Mouse (Mus musculus): ENCODE measurements at regions not wholly inside any gene's neighbourhood (a gene's known extent, or its start where the extent isn't known, plus 50 kb on each side); places are given as distances from the start of the nearest gene placed in this dataset.

- Histone ChIP-seq H3K4me2 (replicated peaks; ENCODE audit: low read depth, low read length, severe bottlenecking) (no peak overlapping the region), H3K9me3 (ENCODE audit: control insufficient read depth, low read length) (no peaks in the 10 kb centered on the region), H3K9ac (ENCODE audit: low read depth, low read length, severe bottlenecking) (no peak overlapping the region), H3K4me3 (replicated peaks; ENCODE audit: low read length) (no peak overlapping the region), H3K36me3 (ENCODE audit: control insufficient read depth, insufficient read depth, low read length) (no peaks in the 10 kb centered on the region), H3K4me1 (ENCODE audit: control insufficient read depth, insufficient read depth, low read length) (no peaks in the 10 kb centered on the region), H3K27ac (replicated peaks; ENCODE audit: low read depth, low read length) (no peak overlapping the region), H3K27me3 (ENCODE audit: control insufficient read depth, insufficient read depth, low read length) (no peaks in the 10 kb centered on the region)
- ATAC-seq (ENCODE audit: low FRiP score, low read depth) (no peak), DNase-seq (ENCODE audit: low spot score) (no peak)
- 78% methylated on average over 5 of the region's 5 CpGs for WGBS
- TF ChIP-seq POLR2A (IDR thresholded peaks at IDR 0.05; ENCODE audit: borderline replicate concordance, extremely low read depth, insufficient read depth, insufficient read length) = no peak
Measured at GRCm38 (mm10) chr2:92770098-92770497, 144.8 kb upstream of the Syt13 start.

- Histone ChIP-seq H3K9ac (ENCODE audit: low read depth, low read length, severe bottlenecking) (no peak overlapping the region), H3K4me1 (ENCODE audit: control insufficient read depth, insufficient read depth, low read length) (no peaks in the 10 kb centered on the region), H3K4me3 (replicated peaks; ENCODE audit: low read length) (no peak overlapping the region), H3K4me2 (replicated peaks; ENCODE audit: low read depth, low read length, severe bottlenecking) (no peak overlapping the region), H3K36me3 (ENCODE audit: control insufficient read depth, insufficient read depth, low read length) (no peaks in the 10 kb centered on the region), H3K27me3 (ENCODE audit: control insufficient read depth, insufficient read depth, low read length) (no peaks in the 10 kb centered on the region), H3K27ac (replicated peaks; ENCODE audit: low read depth, low read length) (no peak overlapping the region), H3K9me3 (ENCODE audit: control insufficient read depth, low read length) (no peaks in the 10 kb centered on the region)
- no peak for TF ChIP-seq POLR2A (IDR thresholded peaks at IDR 0.05; ENCODE audit: borderline replicate concordance, extremely low read depth, insufficient read depth, insufficient read length)
- ATAC-seq (ENCODE audit: low FRiP score, low read depth) (no peak), DNase-seq (ENCODE audit: low spot score) (no peak)
- WGBS = 71% methylated on average over 7 of the region's 7 CpGs
Measured at GRCm38 (mm10) chr2:92772623-92773022, 142.3 kb upstream of the Syt13 start.

- Histone ChIP-seq H3K27me3 (ENCODE audit: control insufficient read depth, insufficient read depth, low read length) (no peaks in the 10 kb centered on the region), H3K4me1 (ENCODE audit: control insufficient read depth, insufficient read depth, low read length) (no peaks in the 10 kb centered on the region), H3K4me3 (replicated peaks; ENCODE audit: low read length) (no peak overlapping the region), H3K9ac (ENCODE audit: low read depth, low read length, severe bottlenecking) (no peak overlapping the region), H3K9me3 (ENCODE audit: control insufficient read depth, low read length) (no peaks in the 10 kb centered on the region), H3K27ac (replicated peaks; ENCODE audit: low read depth, low read length) (no peak overlapping the region), H3K4me2 (replicated peaks; ENCODE audit: low read depth, low read length, severe bottlenecking) (no peak overlapping the region), H3K36me3 (ENCODE audit: control insufficient read depth, insufficient read depth, low read length) (no peaks in the 10 kb centered on the region)
- TF ChIP-seq POLR2A (IDR thresholded peaks at IDR 0.05; ENCODE audit: borderline replicate concordance, extremely low read depth, insufficient read depth, insufficient read length) = no peak
- no peak for ATAC-seq (ENCODE audit: low FRiP score, low read depth)
- DNase-seq (ENCODE audit: low spot score) = no peak
- WGBS = 90% methylated on average over 2 of the region's 2 CpGs
Measured at GRCm38 (mm10) chr2:92776497-92776896, 138.4 kb upstream of the Syt13 start.

- Histone ChIP-seq H3K36me3 (ENCODE audit: control insufficient read depth, insufficient read depth, low read length) (no peaks in the 10 kb centered on the region), H3K27me3 (ENCODE audit: control insufficient read depth, insufficient read depth, low read length) (no peaks in the 10 kb centered on the region), H3K4me1 (ENCODE audit: control insufficient read depth, insufficient read depth, low read length) (peaks cover 2% of the 10 kb centered on the region; the same call in 1 of the 2 replicates), H3K4me3 (replicated peaks; ENCODE audit: low read length) (no peak overlapping the region), H3K9ac (ENCODE audit: low read depth, low read length, severe bottlenecking) (no peak overlapping the region), H3K9me3 (ENCODE audit: control insufficient read depth, low read length) (no peaks in the 10 kb centered on the region), H3K4me2 (replicated peaks; ENCODE audit: low read depth, low read length, severe bottlenecking) (no peak overlapping the region), H3K27ac (replicated peaks; ENCODE audit: low read depth, low read length) (no peak overlapping the region)
- ATAC-seq (ENCODE audit: low FRiP score, low read depth) = no peak
- no peak for TF ChIP-seq POLR2A (IDR thresholded peaks at IDR 0.05; ENCODE audit: borderline replicate concordance, extremely low read depth, insufficient read depth, insufficient read length)
- WGBS = 30% methylated on average over 1 of the region's 1 CpGs
- DNase-seq (ENCODE audit: low spot score) = no peak
Measured at GRCm38 (mm10) chr2:92779101-92779500, 135.8 kb upstream of the Syt13 start.

- WGBS = 70% methylated on average over 1 of the region's 1 CpGs
- no peak overlapping the region for H3K27ac ChIP-seq (replicated peaks; ENCODE audit: low read depth, low read length)
- H3K9ac ChIP-seq (ENCODE audit: low read depth, low read length, severe bottlenecking) = no peak overlapping the region
- no peak overlapping the region for H3K4me2 ChIP-seq (replicated peaks; ENCODE audit: low read depth, low read length, severe bottlenecking)
- H3K9me3 ChIP-seq (ENCODE audit: control insufficient read depth, low read length) = no peaks in the 10 kb centered on the region
- H3K27me3 ChIP-seq (ENCODE audit: control insufficient read depth, insufficient read depth, low read length) = no peaks in the 10 kb centered on the region
- H3K4me1 ChIP-seq (ENCODE audit: control insufficient read depth, insufficient read depth, low read length) = peaks cover 3% of the 10 kb centered on the region; the same call in 1 of the 2 replicates
- DNase-seq (ENCODE audit: low spot score) (no peak), ATAC-seq (ENCODE audit: low FRiP score, low read depth) (no peak)
- no peaks in the 10 kb centered on the region for H3K36me3 ChIP-seq (ENCODE audit: control insufficient read depth, insufficient read depth, low read length)
- no peak overlapping the region for H3K4me3 ChIP-seq (replicated peaks; ENCODE audit: low read length)
- no peak for TF ChIP-seq POLR2A (IDR thresholded peaks at IDR 0.05; ENCODE audit: borderline replicate concordance, extremely low read depth, insufficient read depth, insufficient read length)
Measured at GRCm38 (mm10) chr2:92780021-92780420, 134.9 kb upstream of the Syt13 start.

- H3K36me3 ChIP-seq (ENCODE audit: control insufficient read depth, insufficient read depth, low read length) = no peaks in the 10 kb centered on the region
- H3K9ac ChIP-seq (ENCODE audit: low read depth, low read length, severe bottlenecking) = no peak overlapping the region
- no peak for ATAC-seq (ENCODE audit: low FRiP score, low read depth)
- TF ChIP-seq POLR2A (IDR thresholded peaks at IDR 0.05; ENCODE audit: borderline replicate concordance, extremely low read depth, insufficient read depth, insufficient read length) = no peak
- H3K4me1 ChIP-seq (ENCODE audit: control insufficient read depth, insufficient read depth, low read length) = peaks cover 3% of the 10 kb centered on the region; the same call in 1 of the 2 replicates
- H3K27ac ChIP-seq (replicated peaks; ENCODE audit: low read depth, low read length) = no peak overlapping the region
- no peak overlapping the region for H3K4me3 ChIP-seq (replicated peaks; ENCODE audit: low read length)
- no peaks in the 10 kb centered on the region for H3K27me3 ChIP-seq (ENCODE audit: control insufficient read depth, insufficient read depth, low read length)
- no peak for DNase-seq (ENCODE audit: low spot score)
- 18% methylated on average over 5 of the region's 5 CpGs for WGBS
- no peaks in the 10 kb centered on the region for H3K9me3 ChIP-seq (ENCODE audit: control insufficient read depth, low read length)
- no peak overlapping the region for H3K4me2 ChIP-seq (replicated peaks; ENCODE audit: low read depth, low read length, severe bottlenecking)
Measured at GRCm38 (mm10) chr2:92781451-92781850, 133.4 kb upstream of the Syt13 start.
